Mouse (Mus musculus) retina, embryonic 14.5 days (tissue): ENCODE measurements at regions not wholly inside any gene's neighbourhood (a gene's known extent, or its start where the extent isn't known, plus 50 kb on each side); places are given as distances from the start of the nearest gene placed in this dataset.
A peak's percentile ranks its signal among the peaks of the same experiment; 100 is the strongest.

ENCODE experiments used
- DNase-seq: peaks from one replicate; pipeline ENCODE4 v3.0.0-alpha.2; 2015; ENCODE audit warnings: low spot score

GRCm38 (mm10) chr2:50405932-50406331, 109.3 kb upstream of the Mmadhc start:
- DNase-seq = peak; percentile 58

GRCm38 (mm10) chr2:50403106-50403505, 106.5 kb upstream of the Mmadhc start:
- DNase-seq = no peak

- DNase-seq = no peak
These were observed 102.0 kb upstream of the Mmadhc start for GRCm38 (mm10) chr2:50398576-50398975.

- DNase-seq = no peak
These were observed 81.2 kb upstream of the Mmadhc start for GRCm38 (mm10) chr2:50377609-50378413.

GRCm38 (mm10) chr2:50373626-50374025, 77.0 kb upstream of the Mmadhc start:
- no peak for DNase-seq

- no peak for DNase-seq
These were observed 76.4 kb upstream of the Mmadhc start for GRCm38 (mm10) chr2:50373006-50373405.

GRCm38 (mm10) chr2:50368831-50369230, 72.2 kb upstream of the Mmadhc start:
- peak; percentile 13 for DNase-seq

GRCm38 (mm10) chr2:50368351-50368750, 71.8 kb upstream of the Mmadhc start:
- DNase-seq = no peak

GRCm38 (mm10) chr2:50365221-50365620, 68.6 kb upstream of the Mmadhc start:
- DNase-seq = no peak

- no peak for DNase-seq
These were observed 59.5 kb upstream of the Mmadhc start for GRCm38 (mm10) chr2:50356089-50356488.

- DNase-seq = peak; percentile 45
These were observed 51.1 kb upstream of the Mmadhc start for GRCm38 (mm10) chr2:50347486-50348265.
